Mouse (Mus musculus) stomach, postnatal 0 days (tissue): ENCODE measurements around the gene Sphk2.

Experiments
- CTCF ChIP-seq: IDR thresholded peaks from 2 replicates; pipeline ENCODE4 v1.5.1; 2016; ENCODE audit warnings: antibody characterized with exemption, low read depth, mild to moderate bottlenecking, moderate library complexity
- EP300 ChIP-seq: optimal IDR thresholded peaks from 2 replicates; pipeline ENCODE3; 2016; ENCODE audit warnings: antibody characterized with exemption

DNA sequence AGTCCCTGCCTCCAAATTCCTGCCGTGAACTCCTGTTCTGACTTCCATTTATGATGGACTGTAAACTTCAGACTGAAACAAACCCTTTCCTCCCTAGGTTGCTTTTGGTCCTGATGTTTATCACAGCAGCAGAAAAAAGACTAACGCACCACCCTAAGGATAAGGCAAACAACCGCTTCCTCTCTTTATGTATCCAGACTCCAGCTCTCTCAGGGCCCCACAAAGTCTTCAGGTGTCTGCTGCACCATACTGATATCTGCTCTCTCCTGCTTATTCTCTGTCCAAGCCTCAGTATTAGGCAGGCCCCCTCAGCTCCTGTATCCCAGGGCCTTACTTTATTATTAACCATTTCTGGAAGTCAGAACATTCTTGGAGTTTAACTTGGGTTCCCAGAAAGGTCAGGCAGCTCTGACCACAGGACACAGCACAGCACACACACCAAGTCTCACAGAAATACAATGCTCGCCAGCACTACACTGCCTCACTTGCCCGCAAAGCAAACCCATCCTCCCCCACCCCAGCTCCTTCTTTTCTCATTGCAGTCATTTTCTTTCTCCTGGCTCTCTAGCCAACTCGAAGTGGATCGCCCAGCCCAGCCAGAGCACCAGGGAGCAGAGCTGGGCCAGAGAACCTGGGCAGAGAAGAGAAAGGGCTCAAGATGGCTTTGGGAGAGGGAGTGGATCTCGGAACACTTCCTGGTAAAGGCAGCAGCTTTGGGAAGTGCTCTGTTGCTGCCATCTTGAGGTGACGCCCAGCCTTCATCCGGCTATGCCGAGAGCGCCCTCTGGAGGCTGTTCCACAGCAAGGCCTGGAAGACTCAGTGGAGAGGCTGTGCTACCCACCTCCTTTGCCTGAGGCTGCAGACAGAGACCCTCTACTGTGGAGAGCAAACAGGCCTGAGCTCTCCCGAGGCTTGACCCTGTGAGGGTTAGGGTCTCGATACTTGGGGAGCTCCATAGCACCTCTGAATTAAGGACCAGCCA is 35.4 kb downstream of the Sphk2 start:
- TF ChIP-seq CTCF (peak; percentile 100), EP300 (no peak)
